Mouse (Mus musculus) heart, postnatal 36 days (tissue): ENCODE measurements around the gene Cmtr1. TPM values are rescaled to one million over a fixed set of nuclear protein-coding genes. Genes with fewer than 3 reads are reported as not detected.

Source experiments
- DNase-seq, 2 experiments: peaks; one replicate each; pipeline ENCODE4 v3.0.0; 2021 to 2022
- intact Hi-C: fragments of 180-260 bp; cut with DNase I; formaldehyde crosslinking; loops from one replicate; pipeline ENCODE4 v1.15.1; 2025
- total RNA-seq, 2 experiments: library from RNA; stranded (reverse); gene quantifications; 2 replicates each; pipeline ENCODE4 v1.2.3; 2021

Cmtr1 gene
- total RNA-seq, 2 experiments from 2014 or later: 45.5 to 54.4 TPM

DNA sequence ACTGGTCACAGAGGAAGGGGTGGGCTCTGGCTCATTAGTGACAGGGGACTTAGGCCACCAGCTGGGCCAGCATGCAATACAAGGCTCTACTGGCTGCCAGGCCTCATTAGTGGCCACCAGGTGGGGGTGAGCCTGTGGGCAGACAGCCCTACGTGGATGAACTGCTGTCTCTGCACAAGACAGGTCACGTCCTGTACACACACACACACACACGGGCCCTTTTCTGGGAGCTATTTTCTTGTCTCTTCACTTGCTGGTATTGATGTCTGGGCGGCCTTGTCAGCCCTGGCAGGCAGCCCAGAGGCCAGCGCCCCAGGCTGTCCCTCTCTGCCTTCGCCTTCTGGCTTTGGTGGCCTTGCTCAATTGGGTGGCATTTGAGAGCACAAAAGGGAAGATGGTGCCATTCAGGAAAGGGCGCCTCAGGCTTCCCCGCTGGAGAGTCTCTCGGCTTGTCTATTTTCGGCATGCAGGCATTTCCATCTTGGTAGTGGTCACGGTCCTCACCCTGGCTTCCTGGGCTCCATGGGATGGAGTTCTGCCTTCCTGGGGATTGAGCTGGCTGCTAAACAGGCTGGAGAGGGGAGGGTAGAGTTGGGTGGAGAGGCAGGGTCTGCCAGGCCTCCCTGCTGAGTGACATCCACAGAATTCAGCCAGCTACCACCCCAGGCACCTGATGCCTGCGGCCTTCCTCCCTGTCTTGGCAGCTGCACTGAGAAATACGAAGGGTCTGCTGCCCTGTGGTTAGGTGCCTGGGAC lies 70.3 kb downstream of the Cmtr1 start:
- peak in 1 of 2 experiments; percentile 23 for DNase-seq
- intact Hi-C loops: no loop called here

DNA sequence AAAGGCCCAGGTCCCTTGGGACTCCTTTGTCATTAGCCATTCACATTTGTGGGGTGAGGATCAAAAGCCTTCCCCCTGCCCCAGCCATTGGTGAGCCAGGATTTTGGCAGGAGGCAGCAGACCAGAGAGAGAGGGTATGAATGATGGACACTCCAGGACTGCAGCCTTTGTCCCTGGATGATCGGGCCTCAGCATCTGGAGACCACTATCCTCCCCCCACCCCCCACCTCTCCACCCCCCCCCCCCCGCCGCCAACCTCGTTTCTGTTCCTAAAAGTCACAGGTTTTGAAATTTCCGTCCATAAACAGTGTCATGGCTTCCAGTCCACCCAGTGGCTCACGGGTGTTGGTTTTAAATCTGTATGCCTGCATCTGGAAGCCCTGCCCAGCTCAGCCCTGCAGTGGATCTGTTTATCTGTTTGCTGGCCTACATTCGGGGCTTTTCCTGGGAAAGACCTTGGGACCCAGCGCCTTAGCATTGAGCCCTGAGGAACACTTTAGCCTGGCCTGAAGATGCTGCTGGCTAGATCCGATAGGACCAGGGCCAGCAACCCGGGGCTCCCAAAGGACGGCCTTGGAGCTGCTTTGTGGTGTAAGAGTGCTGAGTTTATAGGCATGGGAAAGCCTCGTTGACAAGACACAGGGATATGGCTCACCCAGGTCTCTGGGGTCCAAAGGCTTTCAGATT lies 71.0 kb downstream of the Cmtr1 start:
- intact Hi-C loops: no loop called here
- DNase-seq: no peak

DNA sequence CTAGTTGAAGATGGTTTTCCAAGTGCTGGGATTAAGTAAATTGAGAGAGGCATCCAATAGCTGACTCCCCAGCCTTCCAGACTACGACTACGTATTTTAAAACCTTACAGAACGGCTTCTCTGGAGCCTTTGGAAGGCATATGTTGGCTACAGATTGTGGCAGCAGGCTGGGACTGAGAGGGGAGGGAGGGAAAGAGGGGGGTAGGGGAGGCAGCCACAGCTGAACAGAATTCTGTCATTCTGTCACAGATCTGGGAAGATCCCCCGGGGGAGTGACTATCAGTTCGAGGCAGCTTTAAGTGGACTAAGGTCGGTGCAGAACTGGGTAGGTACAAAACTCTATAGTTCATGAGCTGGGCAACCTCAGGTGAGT lies 71.5 kb downstream of the Cmtr1 start:
- intact Hi-C loops: no loop called here

DNA sequence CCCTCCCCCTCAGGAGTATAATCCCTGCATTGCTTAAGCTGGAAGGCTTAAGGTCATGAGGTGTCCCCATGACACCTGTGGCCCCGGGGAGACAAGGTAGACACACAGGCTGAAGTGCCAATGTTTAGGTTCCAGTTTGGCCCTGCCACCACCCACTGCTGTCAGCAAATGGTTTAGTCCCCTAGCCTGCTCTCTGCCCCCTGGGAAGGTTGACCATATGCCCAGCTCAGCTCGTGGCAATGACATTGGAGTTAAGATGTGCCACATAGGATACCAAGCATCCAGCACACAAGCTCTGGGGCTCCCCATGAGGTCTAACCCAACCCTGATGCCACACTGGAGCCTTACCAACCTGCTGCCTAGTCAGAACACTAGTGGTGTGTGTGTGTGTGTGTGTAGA lies 72.1 kb downstream of the Cmtr1 start:
- no peak for DNase-seq
- intact Hi-C loops: no loop called here

More for the DNA sequence above, 71.5 kb downstream of the Cmtr1 start:
- DNase-seq: no peak

DNA sequence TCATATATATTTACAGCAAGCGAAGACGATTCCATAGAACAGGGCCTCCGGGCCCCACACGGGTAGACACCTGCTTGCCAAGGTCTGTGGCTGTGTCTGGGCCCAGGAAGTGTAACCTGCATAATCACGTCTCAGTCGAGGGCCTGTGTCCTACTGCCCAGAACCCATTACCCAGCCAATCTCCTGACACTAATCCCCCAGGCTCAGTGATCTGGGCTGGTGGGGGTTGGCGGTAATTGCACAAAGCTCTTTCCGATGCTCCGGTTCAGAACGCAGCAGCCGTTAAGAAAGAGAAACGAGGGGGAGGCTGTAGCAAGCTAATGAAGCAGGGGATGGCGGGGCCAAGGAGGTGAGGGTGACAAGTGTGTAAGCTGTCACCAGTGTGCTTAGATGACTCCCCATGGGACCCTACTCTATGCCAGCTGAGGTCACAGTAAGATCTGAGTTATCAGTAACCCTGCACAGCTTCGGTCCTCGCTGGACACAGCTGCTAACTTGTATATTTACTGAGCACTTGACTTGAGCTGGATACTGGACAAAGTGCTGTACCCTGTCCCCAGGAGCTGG lies 76.1 kb downstream of the Cmtr1 start:
- no peak for DNase-seq
- intact Hi-C loops: no loop called here

DNA sequence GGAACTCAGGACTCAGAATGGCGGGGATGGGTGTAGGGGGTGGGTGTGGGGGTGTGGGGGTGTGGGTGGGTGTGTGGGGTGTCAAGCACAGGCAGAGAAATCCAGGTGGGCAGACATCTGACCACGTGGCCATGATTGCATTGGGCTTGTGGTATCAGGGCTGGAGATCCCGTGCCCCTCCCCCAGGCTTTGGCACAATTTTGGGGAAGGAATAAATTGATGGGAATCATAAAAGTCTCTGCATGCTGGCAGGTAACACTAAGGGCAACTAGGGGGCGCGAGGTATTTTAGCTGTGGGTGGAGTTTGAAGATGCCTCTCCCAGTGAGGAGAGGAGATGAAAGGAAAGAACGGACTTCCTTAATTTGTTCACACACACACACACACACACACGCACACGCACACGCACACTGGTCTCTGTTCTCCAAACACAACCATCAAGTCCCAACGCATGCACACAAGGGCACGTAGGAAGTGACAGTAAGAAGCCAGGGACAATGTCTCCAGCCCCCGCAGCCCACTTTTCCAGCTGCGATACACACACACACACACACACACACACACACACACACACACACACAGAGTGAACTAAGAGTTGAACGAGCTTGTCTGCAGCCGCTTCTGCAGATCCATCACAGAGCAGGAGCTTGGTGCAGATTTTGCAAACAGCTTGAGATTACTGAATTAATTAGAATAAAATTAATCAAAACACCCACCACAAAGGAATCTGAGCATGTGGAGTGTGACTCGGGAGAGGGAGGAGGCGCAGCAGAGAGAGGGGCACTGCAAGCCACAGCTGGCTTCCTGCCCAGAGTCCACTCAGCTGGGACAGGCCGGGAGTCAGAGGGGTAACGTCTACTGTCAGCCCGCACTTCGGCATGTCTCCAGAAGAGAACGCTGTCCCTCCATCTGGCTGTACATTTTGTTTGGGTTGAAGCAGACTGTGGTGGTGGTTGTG lies 77.7 kb downstream of the Cmtr1 start:
- intact Hi-C loops: no loop called here
- DNase-seq: peak in 1 of 2 experiments; percentile 12

DNA sequence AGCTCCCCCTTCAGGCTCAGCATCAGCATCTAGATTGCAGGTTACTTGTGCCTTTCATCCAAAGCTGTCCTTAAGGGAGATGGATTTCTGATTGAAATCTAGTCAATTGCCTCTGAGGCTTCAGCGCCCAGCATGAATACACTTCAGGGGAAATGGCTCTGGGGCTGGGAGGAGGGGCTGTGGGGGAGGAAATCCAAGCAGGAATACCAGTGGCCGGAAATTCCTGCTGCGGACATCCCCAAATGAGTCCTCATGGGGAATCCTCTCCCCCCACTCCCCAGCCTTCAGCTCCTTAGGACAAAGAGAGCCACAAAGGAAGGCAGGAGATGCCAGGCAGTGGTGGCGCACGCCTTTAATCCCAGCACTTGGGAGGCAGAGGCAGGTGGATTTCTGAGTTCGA lies 87.1 kb downstream of the Cmtr1 start:
- intact Hi-C loops: no loop called here
- no peak for DNase-seq

DNA sequence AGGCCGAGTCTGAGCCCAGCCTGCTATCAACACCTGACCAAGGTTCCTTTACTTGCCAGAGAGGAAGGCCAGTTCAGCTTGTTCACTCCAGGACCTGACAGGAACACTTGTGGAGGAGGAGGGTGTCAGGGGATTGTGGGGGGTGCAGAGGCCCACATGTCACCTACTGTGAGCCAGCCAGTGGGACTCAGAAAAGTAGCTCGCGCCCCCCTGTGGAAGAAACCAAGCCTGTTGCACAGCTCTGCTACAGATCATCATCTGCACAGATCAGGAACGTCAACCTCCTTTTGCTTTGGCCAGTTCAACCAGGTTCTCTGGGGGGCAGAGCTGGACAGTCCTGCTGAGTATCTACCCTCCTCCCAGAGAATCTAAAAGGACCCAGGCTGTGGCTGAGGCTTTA lies 94.1 kb downstream of the Cmtr1 start:
- intact Hi-C loops: no loop called here
- DNase-seq: no peak

Other genes starting within 250 kb of the Cmtr1 start
- gene Pim1, start 169.8 kb upstream of the Cmtr1 start, total RNA-seq: 10 to 100 TPM; 22.3 to 36.3 TPM
- gene Gm17657, start 111.0 kb upstream of the Cmtr1 start, total RNA-seq: not detected
- gene Tbc1d22b, start 110.8 kb upstream of the Cmtr1 start, total RNA-seq: 10 to 100 TPM; 11.9 to 12.5 TPM
- not detected for gene Tmem217, start 108.2 kb upstream of the Cmtr1 start, total RNA-seq
- 10 to 100 TPM; 18.7 to 19.2 TPM for gene Rnf8, start 45.8 kb upstream of the Cmtr1 start, total RNA-seq
- under 1 TPM; 0.78 to 0.81 TPM for gene Gm28043, start 45.7 kb upstream of the Cmtr1 start, total RNA-seq
- gene Ccdc167, start 56.4 kb downstream of the Cmtr1 start, total RNA-seq: 10 to 100 TPM; 11.0 to 11.6 TPM